Mouse (Mus musculus) heart, postnatal 25 days (tissue): ENCODE measurements around the gene Dctn2. TPM values are rescaled to one million over a fixed set of nuclear protein-coding genes. Genes with fewer than 3 reads are reported as not detected.

ENCODE experiments used
- DNase-seq: peaks from one replicate; pipeline ENCODE4 v3.0.0; 2022; ENCODE audit warnings: low spot score
- intact Hi-C: fragments of 180-260 bp; cut with DNase I; formaldehyde crosslinking; loops from one replicate; pipeline ENCODE4 v1.15.1; 2025
- total RNA-seq, 2 experiments: library from RNA; stranded (reverse); gene quantifications; 2 replicates each; pipeline ENCODE4 v1.2.3; 2021

Dctn2 gene
- total RNA-seq, 2 experiments from 2014 or later, result 136 to 142 TPM

GRCm38 (mm10) chr10:127330212-127330611, 64.0 kb downstream of the Dctn2 start:
- intact Hi-C loops, result no loop called here
- DNase-seq, result no peak

Other genes with a start within 250 kb of the Dctn2 start
- gene Tsfm, start 235.5 kb upstream of the Dctn2 start, total RNA-seq, result 10 to 100 TPM; 66.1 to 67.4 TPM
- gene Mettl1, start 225.0 kb upstream of the Dctn2 start, total RNA-seq, result 1 to 10 TPM; 6.1 to 6.9 TPM
- under 1 TPM in 1 of 2 experiments, not detected in 1; 0.11 TPM for gene Eef1akmt3, start 224.9 kb upstream of the Dctn2 start, total RNA-seq
- under 1 TPM in 1 of 2 experiments, not detected in 1; 0.14 TPM for gene Cyp27b1, start 218.1 kb upstream of the Dctn2 start, total RNA-seq
- 1 to 10 TPM; 2.3 to 2.5 TPM for gene March9, start 206.2 kb upstream of the Dctn2 start, total RNA-seq
- gene Cdk4, start 202.8 kb upstream of the Dctn2 start, total RNA-seq, result 10 to 100 TPM; 76.1 to 83.3 TPM
- gene Tspan31, start 196.1 kb upstream of the Dctn2 start, total RNA-seq, result 10 to 100 TPM; 43.4 to 47.4 TPM
- gene Agap2, start 191.1 kb upstream of the Dctn2 start, total RNA-seq, result 1 to 10 TPM; 5.9 to 7.3 TPM
- gene Os9, start 145.2 kb upstream of the Dctn2 start, total RNA-seq, result 10 to 100 TPM; 25.0 to 25.1 TPM
- gene B4galnt1, start 101.1 kb upstream of the Dctn2 start, total RNA-seq, result 1 to 10 TPM; 1.5 to 1.6 TPM
- gene Slc26a10, start 85.7 kb upstream of the Dctn2 start, total RNA-seq, result 10 to 100 TPM; 18.2 to 29.2 TPM
- gene Arhgef25, start 76.3 kb upstream of the Dctn2 start, total RNA-seq, result 10 to 100 TPM; 10.9 to 12.7 TPM
- 10 to 100 TPM; 26.3 to 28.6 TPM for gene Dtx3, start 70.6 kb upstream of the Dctn2 start, total RNA-seq
- gene Pip4k2c, start 54.8 kb upstream of the Dctn2 start, total RNA-seq, result 10 to 100 TPM; 23.3 to 24.6 TPM
- under 1 TPM; 0.45 to 0.49 TPM for gene Kif5a, start 3.0 kb upstream of the Dctn2 start, total RNA-seq
- 10 to 100 TPM; 20.9 to 21.4 TPM for gene Mbd6, start 22.6 kb downstream of the Dctn2 start, total RNA-seq
- 10 to 100 TPM; 37.9 to 38.9 TPM for gene Mars, start 45.4 kb downstream of the Dctn2 start, total RNA-seq
- gene Arhgap9, start 55.6 kb downstream of the Dctn2 start, total RNA-seq, result 1 to 10 TPM; 3.0 to 3.4 TPM
- gene Gli1, start 75.6 kb downstream of the Dctn2 start, total RNA-seq, result 1 to 10 TPM in 1 of 2 experiments, under 1 TPM in 1; 0.89 to 1.1 TPM
- not detected for gene Inhbe, start 88.0 kb downstream of the Dctn2 start, total RNA-seq
- not detected for gene Inhbc, start 104.1 kb downstream of the Dctn2 start, total RNA-seq
- gene R3hdm2, start 114.0 kb downstream of the Dctn2 start, total RNA-seq, result 100 to 1,000 TPM; 145 to 159 TPM
- under 1 TPM; 0.22 to 0.70 TPM for gene Stac3, start 235.3 kb downstream of the Dctn2 start, total RNA-seq
- gene Ndufa4l2, start 248.6 kb downstream of the Dctn2 start, total RNA-seq, result 10 to 100 TPM; 22.6 to 33.1 TPM